Mouse (Mus musculus) liver, embryonic 14.5 days (tissue): ENCODE results near the gene Cebpa. TPM values are rescaled to one million over a fixed set of nuclear protein-coding genes. Genes with fewer than 3 reads are reported as not detected.

Source experiments
- ATAC-seq: fragments of 200-750 bp; cut with Nextera tagmentation; 2 replicates; pipeline ENCODE4 v1.8.0; 2017; ENCODE audit warnings: moderate number of reproducible peaks, mild to moderate bottlenecking, moderate library complexity; ENCODE audit not compliant: insufficient read depth
- DNase-seq, 3 experiments: peaks; one replicate each; pipeline ENCODE4 v3.0.0-alpha.2; 2012 to 2013; ENCODE audit warnings: low read depth in 3 of 3, low spot score in 3 of 3
- H3K27ac ChIP-seq: fragments of 300-500 bp; sonication (generic); 2 replicates; pipeline ENCODE4 v1.5.1; 2014; ENCODE audit warnings: moderate library complexity, mild to moderate bottlenecking, control low read depth, inconsistent platforms
- H3K27me3 ChIP-seq: fragments of 300-500 bp; sonication (generic); 2 replicates; pipeline ENCODE4 v1.6.1; 2014; ENCODE audit warnings: mild to moderate bottlenecking, low read length, moderate library complexity; ENCODE audit not compliant: control insufficient read depth, insufficient read depth
- H3K36me3 ChIP-seq: fragments of 300-500 bp; sonication (generic); replicated peaks from 2 replicates; pipeline ENCODE4 v1.6.1; 2014; ENCODE audit warnings: low read depth; ENCODE audit not compliant: control insufficient read depth, insufficient read depth
- H3K4me1 ChIP-seq, 2 experiments: fragments of 200-500 bp in 1 of 2; fragments of 300-500 bp in 1 of 2; sonication (generic) in 1 of 2; replicated peaks; 2 replicates each; pipeline ENCODE4 v1.6.1; 2012 to 2014; ENCODE audit warnings: antibody characterized with exemption in 1 of 2, inconsistent platforms in 1 of 2, low read length in 1 of 2; ENCODE audit not compliant: control insufficient read depth in 2 of 2, insufficient read depth in 2 of 2
- H3K4me2 ChIP-seq: fragments of 300-500 bp; sonication (generic); 2 replicates; pipeline ENCODE4 v1.6.1; 2014; ENCODE audit warnings: low read depth, mild to moderate bottlenecking, control low read depth, moderate library complexity
- H3K4me3 ChIP-seq, 2 experiments: fragments of 200-500 bp in 1 of 2; fragments of 300-500 bp in 1 of 2; sonication (generic) in 1 of 2; 2 replicates each; pipeline ENCODE4 v1.5.1; 2012 to 2014; ENCODE audit warnings: low read depth in 2 of 2, low read length in 2 of 2, mild to moderate bottlenecking in 2 of 2, control low read depth in 1 of 2, inconsistent platforms in 1 of 2, moderate library complexity in 1 of 2; ENCODE audit not compliant: insufficient read depth in 1 of 2
- H3K9ac ChIP-seq: fragments of 300-500 bp; sonication (generic); replicated peaks from 2 replicates; pipeline ENCODE4 v1.6.1; 2014; ENCODE audit warnings: mild to moderate bottlenecking, control low read depth, moderate library complexity
- H3K9me3 ChIP-seq: fragments of 300-500 bp; sonication (generic); 2 replicates; pipeline ENCODE4 v1.6.1; 2016; ENCODE audit warnings: low read length, mixed read lengths; ENCODE audit not compliant: control insufficient read depth
- CTCF ChIP-seq: IDR thresholded peaks from 2 replicates; pipeline ENCODE4 v1.5.1; 2016; ENCODE audit warnings: antibody characterized with exemption, low read depth, control low read depth
- EP300 ChIP-seq: IDR thresholded peaks from 2 replicates; pipeline ENCODE4 v1.6.1; 2016; ENCODE audit warnings: antibody characterized with exemption, low read depth
- WGBS: fragments of 180-500 bp; shearing (Covaris S2); extraction: QIAGEN DNeasy Blood & Tissue Kit; methylation state at CpG from one replicate; pipeline ENCODE4 v1.1.7; 2014; ENCODE audit not compliant: insufficient replicate concordance; 5-methylcytosine and 5-hydroxymethylcytosine counted together
- polyA plus RNA-seq, 2 experiments: library from polyadenylated mRNA; depleted of rRNA in 1 of 2; stranded (reverse) in 1 of 2; unstranded in 1 of 2; fragments of >200 nt; fragmentation: Nextera tagmentation in 1 of 2; extraction: Ambion mirVana in 1 of 2; gene quantifications; 2 replicates each; pipeline versions ENCODE4 v1.2.1 to v1.2.3; 2012 to 2014

Gene Cebpa
- polyA plus RNA-seq, 2 experiments = 7.1 to 15.0 TPM

DNA sequence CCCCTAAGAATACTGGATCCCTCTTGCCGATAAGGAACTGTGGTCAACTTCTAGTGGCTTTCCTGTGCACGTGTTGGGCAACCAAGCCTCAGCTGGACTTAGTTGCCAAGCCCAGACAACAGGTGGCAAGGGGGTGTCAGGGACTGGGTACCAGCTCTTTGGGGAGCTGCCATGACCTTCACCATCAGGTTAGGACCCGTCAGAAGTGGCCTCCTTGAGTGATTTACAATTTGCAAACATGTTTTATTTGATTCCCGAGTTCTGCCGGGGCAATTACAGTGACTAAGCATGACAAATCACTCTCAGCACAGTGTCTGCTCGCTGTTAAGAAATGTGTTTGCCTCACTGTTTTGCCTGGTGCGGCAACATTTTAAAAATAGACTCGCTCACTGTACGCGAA, 7.9 kb downstream of the Cebpa start:
- Histone ChIP-seq H3K36me3 (no peaks in the 10 kb centered on the region), H3K27me3 (no peaks in the 10 kb centered on the region), H3K4me2 (no peak overlapping the region), H3K27ac (no peak overlapping the region), H3K9me3 (no peaks in the 10 kb centered on the region), H3K4me3 (no peak overlapping the region), H3K4me1 (peaks cover 0 to 14% of the 10 kb centered on the region in 2 experiments; a peak in 2 of 4 replicates), H3K9ac (no peak overlapping the region)
- ATAC-seq (no peak), DNase-seq (no peak)
- TF ChIP-seq EP300 (no peak), CTCF (no peak)
- 14% methylated on average over 10 of the region's 10 CpGs for WGBS

DNA sequence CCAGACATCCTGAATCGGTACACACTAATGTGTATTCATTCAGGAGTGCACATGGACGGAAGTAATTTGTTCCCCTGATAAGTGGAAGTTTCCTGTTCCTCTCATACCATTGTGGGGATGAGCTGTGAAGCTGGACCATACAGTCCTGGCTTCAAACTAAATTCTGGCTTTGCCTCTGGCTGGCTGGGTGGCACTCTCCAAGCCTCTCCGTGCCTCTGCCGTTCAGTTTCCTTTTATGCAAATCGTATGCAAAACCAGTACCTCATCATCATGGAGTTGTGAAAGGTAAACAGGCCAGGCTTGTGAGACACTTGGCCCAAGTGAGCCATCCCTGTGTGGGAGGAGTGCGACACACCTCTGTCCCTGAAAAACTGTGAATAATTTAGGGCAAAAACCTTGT, 8.6 kb downstream of the Cebpa start:
- WGBS = 19% methylated on average over 6 of the region's 6 CpGs
- H3K4me2 ChIP-seq = no peak overlapping the region
- no peak for ATAC-seq

DNA sequence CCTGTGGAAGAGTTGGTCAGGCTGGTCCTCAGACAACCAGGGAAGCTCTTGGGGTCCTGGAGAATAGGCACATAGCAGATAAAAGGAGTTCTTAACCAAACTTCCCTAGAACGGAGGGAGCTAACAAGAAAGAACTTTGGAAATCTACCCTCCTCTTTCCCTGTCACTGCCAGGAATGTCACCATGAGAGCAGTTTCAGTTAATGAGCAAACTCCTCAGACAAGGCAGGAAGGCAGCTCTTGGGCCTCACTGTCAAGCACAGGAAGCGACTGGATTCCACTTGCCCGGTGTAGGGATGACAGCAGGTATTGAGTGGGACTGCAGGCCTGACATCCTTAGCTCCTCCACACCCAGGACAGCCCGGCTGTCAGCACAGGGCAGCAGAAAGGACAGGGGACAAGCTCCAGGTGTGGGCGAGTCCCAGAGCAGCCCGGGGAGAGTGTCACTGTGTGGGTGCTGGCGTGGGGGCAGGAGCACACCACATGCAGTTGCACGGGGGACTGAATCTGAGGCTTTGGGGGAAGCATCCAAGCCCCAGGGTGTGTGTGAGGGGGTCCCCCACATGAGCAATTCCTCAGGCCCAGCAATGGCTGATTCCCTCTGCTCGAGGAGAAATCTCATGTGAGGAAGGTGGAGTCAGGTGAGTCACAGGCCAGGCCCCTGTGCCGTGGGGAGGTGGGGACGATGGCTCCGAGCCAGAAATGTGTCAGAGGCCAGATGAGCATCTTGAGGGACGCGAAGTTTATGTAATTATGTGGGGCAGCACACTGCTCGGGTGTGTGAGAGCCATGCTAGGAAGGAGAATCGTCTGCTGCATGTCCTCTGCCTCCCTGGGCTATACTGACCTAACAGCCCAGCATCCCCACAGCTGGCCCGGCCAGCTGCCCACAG, 9.8 kb downstream of the Cebpa start:
- DNase-seq (no peak), ATAC-seq (no peak)
- no peaks in the 10 kb centered on the region for H3K27me3 ChIP-seq
- WGBS = 42% methylated on average over 17 of the region's 17 CpGs
- H3K4me3 ChIP-seq = no peak overlapping the region
- H3K36me3 ChIP-seq = no peaks in the 10 kb centered on the region
- no peak for TF ChIP-seq CTCF
- TF ChIP-seq EP300 = no peak
- H3K9me3 ChIP-seq = no peaks in the 10 kb centered on the region
- H3K27ac ChIP-seq = no peak overlapping the region
- no peak overlapping the region for H3K9ac ChIP-seq
- peaks cover 0 to 14% of the 10 kb centered on the region in 2 experiments; a peak in 2 of 4 replicates for H3K4me1 ChIP-seq
- no peak overlapping the region for H3K4me2 ChIP-seq

More for the DNA sequence above, 8.6 kb downstream of the Cebpa start:
- Histone ChIP-seq H3K9me3 (no peaks in the 10 kb centered on the region), H3K36me3 (no peaks in the 10 kb centered on the region), H3K27me3 (no peaks in the 10 kb centered on the region), H3K27ac (no peak overlapping the region), H3K4me3 (no peak overlapping the region), H3K4me1 (peaks cover 0 to 14% of the 10 kb centered on the region in 2 experiments; a peak in 2 of 4 replicates), H3K9ac (no peak overlapping the region)
- TF ChIP-seq CTCF (no peak), EP300 (no peak)
- no peak for DNase-seq

DNA sequence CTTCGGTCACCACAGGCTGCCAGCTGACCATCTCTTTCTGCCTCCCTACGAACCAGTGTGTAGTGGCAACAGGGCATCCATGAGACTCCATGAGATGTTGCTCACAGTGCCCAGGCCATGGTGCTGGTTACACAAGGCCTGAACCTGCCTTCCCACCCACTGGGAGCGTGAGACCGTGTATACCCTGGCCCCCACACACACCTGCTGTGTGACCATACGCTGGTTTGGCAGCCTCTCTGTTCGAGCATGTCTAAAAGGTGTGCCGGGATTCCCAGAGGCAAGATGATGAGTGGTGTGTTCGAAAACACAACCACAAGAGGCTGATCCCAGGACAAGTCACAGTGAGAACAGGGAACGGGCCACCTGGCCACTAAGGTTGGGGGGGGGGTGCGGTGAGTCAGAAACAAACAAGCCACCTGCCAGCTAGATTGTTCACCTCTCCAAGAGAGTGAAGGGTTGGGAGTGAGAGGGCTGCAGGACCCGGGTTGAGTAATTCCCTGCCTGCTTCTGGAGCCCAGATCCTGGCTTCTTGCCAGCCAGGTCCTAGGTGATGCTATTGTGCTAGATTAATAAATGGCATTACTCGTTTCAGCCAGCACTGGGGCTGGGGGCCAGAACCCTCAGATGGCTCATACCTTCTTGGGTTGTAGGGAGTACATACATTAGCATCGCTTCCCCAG, 11.1 kb downstream of the Cebpa start:
- Histone ChIP-seq H3K27me3 (no peaks in the 10 kb centered on the region), H3K9me3 (no peaks in the 10 kb centered on the region), H3K4me2 (no peak overlapping the region), H3K9ac (no peak overlapping the region), H3K4me1 (peaks cover 0 to 14% of the 10 kb centered on the region in 2 experiments; a peak in 2 of 4 replicates), H3K27ac (no peak overlapping the region), H3K36me3 (no peaks in the 10 kb centered on the region), H3K4me3 (no peak overlapping the region)
- no peak for DNase-seq
- no peak for ATAC-seq
- WGBS = 65% methylated on average over 13 of the region's 13 CpGs
- no peak for TF ChIP-seq EP300
- TF ChIP-seq CTCF = no peak

DNA sequence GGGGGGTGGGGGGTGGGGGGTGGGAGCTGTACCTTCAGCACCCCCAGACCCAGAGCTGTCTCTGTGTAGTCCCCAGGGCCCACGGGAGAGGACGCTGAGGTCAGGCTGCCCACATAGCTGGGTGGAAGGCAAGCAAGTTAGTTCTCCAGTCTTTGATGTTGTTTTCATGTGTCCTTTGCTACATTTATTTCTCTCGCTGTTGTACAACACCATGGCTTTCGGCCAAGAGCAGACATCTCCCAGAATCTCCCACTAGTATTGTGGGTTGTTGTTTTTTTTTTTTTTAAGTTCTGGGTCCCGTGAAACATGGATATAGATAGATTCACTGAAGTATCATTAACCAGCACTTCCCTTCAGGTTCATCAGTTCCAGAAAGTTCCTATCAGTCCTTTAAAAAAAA, 11.8 kb downstream of the Cebpa start:
- Histone ChIP-seq H3K27ac (no peak overlapping the region), H3K9me3 (no peaks in the 10 kb centered on the region), H3K4me1 (peaks cover 0 to 14% of the 10 kb centered on the region in 2 experiments; a peak in 2 of 4 replicates), H3K4me3 (no peak overlapping the region), H3K36me3 (no peaks in the 10 kb centered on the region), H3K27me3 (no peaks in the 10 kb centered on the region), H3K4me2 (no peak overlapping the region), H3K9ac (no peak overlapping the region)
- ATAC-seq = no peak
- 69% methylated on average over 5 of the region's 5 CpGs for WGBS
- no peak for TF ChIP-seq CTCF
- DNase-seq = no peak
